Mouse (Mus musculus) liver, adult 2 months (tissue): ENCODE measurements around the gene Ntmt1.

Experiments used
- CTCF ChIP-seq: fragments of 200-500 bp; IDR thresholded peaks from 2 replicates; pipeline ENCODE4 v1.5.1; 2011; ENCODE audit warnings: low read depth, low read length, control low read depth
- POLR2A ChIP-seq: fragments of 200-500 bp; IDR thresholded peaks from 2 replicates; pipeline ENCODE4 v1.6.1; 2011; ENCODE audit warnings: low read length, control low read depth; ENCODE audit not compliant: insufficient read depth; ENCODE audit errors: extremely low read depth

DNA sequence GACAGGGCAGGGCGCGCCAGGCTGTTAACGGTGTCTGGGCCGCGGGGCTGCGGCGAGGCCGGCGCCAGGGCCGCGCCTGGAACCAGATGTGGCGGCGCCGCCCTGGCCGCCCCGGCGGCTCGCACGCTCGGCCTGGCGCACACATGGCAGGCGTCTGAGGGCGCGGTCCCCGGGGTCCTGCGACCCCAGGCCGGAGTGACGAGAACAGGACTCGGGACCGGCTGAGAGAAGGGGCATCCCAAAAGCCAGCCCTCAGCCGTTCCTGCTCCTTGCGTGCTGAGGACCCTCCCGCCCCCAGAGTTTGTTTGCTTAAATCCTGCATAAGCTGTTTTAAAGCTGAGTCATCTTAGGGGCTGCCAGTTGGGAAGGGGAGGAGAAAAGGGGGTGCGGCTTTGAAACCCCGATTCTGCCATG lies 57.3 kb downstream of the Ntmt1 start:
- TF ChIP-seq CTCF (no peak), POLR2A (no peak)
